Mouse (Mus musculus) erythroblast, embryonic 14.5 days (primary cell): ENCODE data around the gene Kif5a.

Experiments
- GATA1 ChIP-seq: IDR thresholded peaks from 2 replicates; pipeline ENCODE4 v1.6.1; 2012; ENCODE audit warnings: low read length, inconsistent platforms, mixed read lengths
- TAL1 ChIP-seq: IDR thresholded peaks from 3 replicates; pipeline ENCODE4 v1.6.1; 2012; ENCODE audit warnings: low read length, inconsistent platforms, mixed read lengths

GRCm38 (mm10) chr10:127182624-127183023, 80.5 kb downstream of the Kif5a start:
- TF ChIP-seq GATA1, result no peak
- TF ChIP-seq TAL1, result no peak
